Mouse (Mus musculus) cerebellum, adult 11 months (tissue): ENCODE data around the gene Glis1.
"Not testable (repeated sequence)": the region's sequence is repeated elsewhere in the genome, so short reads cannot be mapped to it uniquely, and the experiment has no call there.

Experiments used
- DNase-seq: peaks from one replicate; pipeline ENCODE4 v3.0.0; 2022

Gene Glis1

GRCm38 (mm10) chr4:107589046-107589445 is 154.7 kb downstream of the Glis1 start:
- DNase-seq: no peak

DNA sequence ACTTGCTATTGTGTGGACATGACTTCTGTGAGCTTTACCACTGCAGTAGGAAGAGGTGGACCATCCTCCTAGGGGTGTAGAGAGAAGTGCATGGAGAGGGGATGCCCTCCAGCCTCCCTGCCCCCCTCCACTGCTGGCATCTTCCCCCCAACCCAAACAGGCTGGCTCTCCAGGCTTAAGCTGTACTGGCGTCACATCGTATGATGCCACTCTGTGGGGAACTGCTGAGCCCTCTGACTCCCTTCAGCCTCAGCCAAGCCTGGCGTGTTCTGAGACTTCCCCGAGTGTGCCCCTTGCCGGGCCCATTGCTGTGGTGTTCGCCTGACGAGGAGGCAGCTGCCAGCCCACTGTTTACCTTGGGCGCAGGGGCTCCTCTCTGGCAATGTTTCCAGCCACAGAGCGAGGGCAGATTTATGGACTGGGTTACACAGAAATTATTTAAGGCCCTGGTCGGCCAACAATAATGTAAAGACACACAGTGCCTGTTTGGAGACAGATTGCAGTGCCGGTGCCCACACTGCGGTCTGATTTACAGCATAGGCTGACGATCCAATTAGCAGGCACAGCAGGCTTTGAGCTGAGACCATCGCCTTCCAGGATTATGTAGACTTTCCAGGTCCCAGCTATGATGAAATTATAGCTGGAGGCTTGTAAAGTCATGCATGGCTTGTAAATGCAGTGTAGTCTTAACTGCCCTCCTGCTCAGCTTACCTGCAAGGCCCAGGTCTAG is 156.6 kb downstream of the Glis1 start:
- no peak for DNase-seq

- no peak for DNase-seq
These were observed 159.0 kb downstream of the Glis1 start for GRCm38 (mm10) chr4:107593426-107593825.

DNA sequence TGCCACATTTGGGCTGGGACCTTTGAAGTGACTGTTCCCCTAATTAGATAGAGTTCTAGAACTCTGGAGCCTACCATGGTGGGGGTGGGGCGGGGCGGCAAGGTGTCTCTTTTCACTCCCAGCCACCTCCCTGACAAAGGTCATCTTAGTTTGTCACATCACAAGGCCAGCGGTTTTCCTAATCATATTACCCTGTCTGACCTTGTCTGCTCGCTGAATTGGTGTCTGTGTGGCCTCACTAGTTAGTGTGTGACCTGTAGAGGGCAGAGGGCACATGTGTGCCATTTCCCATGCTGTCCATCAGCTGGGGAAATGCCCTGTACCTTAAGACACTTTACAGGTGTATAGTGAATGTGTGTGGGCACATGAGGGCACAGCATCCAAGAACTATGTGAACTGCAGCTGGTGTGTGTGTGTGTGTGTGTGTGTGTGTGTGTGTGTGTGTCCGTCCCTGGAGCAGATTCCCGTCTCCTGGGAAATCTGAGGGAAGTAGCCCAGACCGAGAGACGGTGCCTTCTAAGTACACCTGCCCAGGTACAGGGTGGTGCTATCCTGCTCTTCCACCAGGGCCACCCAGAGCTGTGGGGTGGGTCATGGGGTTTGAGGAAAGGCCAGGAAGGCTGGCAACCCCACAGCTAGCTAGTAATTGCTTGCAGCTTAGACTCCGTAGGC is 163.0 kb downstream of the Glis1 start:
- DNase-seq: no peak

- no peak for DNase-seq
These were observed 163.6 kb downstream of the Glis1 start for GRCm38 (mm10) chr4:107597898-107598580.

DNA sequence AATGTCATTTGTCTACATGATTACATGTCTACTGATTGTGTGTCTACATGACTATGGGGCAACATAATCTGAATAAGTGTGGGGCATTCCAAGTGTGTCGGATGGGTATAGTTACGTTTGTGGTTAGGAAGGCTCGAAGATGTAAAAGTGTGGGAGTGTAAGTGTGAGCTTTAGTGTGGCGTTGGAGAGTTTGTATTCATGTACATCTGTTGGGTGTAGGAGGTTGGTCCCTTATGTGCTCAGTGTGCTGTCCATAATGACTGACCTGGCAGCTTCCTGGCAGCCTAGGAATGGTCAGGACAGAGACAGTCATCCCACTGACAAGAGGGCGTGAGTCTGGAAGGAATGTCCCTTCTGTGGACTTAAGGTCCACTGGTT is 164.2 kb downstream of the Glis1 start:
- not testable (repeated sequence) for DNase-seq

- no peak for DNase-seq
These were observed 167.9 kb downstream of the Glis1 start for GRCm38 (mm10) chr4:107602284-107602683.

DNA sequence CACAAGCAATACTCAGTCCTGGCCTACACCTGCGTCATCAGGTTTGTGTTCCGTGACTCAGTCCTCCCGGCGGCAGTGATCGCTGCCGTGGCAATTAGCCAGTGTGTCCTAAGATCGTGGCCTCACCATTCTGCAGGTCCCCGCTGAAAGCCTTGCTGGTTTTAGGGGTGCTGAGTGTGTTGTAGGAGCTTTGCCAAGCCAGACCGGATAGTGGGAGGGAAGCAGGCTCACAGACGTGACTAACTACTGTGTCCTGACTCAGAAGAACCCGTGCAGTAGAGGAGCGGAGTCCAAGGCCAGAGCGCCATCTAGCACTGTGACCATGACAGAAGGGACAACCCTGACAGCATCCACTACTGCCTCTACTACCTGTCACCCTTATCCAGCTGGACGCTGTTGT is 168.4 kb downstream of the Glis1 start:
- no peak for DNase-seq

DNA sequence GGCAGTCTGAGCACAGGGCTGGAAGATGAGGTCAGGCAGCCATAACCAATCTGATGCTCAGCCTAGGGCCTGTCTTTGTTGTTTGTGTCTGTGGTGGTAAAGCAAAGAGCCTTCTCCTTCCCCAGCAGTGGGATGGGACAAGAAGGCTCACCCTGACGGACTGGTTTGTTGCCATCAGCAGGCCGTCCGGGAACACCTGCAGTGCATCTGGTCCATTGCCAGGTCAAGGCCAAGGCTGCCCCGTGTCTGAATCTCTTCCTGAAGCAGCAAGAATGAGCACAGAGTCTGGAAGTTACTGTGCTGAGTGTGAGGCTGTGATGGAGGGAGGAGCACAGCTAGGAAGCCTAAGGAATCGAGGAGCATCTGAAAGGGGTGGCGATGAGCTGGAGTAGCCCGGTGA is 168.8 kb downstream of the Glis1 start:
- DNase-seq: no peak

DNA sequence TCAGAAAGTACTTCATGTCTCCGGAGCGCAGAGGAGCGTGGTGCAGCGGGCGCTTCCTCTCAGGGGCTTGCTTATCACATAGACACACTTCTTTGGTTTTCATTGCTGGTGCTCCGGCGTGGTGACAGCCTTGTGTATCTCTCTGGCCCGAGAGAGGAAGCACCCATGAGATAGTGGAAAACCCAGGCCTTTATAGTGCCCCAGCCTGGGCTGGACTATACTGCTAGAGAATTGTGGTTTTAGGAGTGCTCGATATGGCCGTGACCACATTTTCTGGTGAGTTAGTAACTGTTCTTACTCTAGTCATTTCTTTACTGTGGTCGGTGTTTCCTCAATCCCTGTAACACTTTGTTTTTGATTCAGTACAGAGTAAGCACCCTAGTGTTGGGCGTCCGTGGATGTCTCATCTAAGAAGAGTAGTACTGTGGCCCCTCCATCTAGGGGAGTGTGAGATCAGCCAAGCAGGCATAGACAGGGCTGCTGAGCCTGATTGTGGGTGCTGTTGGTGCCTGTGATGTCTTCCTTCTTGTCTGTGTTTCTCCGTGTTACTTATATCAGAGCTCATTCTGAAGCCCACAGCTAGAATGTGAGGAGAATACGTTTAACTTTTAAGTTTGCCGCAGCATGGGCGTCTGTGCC is 171.7 kb downstream of the Glis1 start:
- no peak for DNase-seq

GRCm38 (mm10) chr4:107609775-107610174 is 175.4 kb downstream of the Glis1 start:
- no peak for DNase-seq

DNA sequence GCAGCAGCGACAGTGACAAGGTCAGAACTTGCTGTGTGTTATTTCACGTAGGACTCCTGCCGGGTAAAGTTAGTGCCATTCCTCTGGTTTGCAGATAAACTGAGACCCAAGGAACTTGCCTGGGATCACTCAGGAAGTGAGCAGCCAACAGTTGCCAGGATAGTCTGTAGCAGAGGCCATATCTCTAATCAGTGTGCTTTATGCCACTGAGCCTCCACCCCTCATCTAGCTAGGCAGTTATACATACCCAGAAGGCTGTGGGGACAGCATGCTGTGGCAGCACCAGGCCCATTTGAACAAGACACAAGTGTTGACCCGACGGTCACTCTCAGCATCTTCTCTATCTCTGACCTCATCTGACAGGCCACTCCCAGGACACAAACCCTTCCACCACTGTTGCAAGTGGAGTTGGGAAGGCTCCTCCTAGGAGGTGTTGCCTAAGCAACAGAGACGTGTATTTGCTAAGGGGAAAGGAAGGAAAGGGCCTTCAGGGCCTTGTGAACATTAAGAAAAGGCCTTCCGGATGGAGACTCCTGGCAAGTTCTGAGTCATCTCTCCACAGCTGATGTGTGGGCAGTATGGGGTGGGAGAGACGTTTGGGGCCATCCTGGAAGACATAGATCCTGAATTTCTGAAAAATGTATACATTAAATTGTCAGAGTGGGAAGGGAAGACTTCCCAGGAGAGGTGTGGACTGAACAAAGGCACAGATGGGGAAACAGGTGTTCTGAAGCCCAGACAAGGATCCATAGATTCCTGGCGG is 177.7 kb downstream of the Glis1 start:
- no peak for DNase-seq

DNA sequence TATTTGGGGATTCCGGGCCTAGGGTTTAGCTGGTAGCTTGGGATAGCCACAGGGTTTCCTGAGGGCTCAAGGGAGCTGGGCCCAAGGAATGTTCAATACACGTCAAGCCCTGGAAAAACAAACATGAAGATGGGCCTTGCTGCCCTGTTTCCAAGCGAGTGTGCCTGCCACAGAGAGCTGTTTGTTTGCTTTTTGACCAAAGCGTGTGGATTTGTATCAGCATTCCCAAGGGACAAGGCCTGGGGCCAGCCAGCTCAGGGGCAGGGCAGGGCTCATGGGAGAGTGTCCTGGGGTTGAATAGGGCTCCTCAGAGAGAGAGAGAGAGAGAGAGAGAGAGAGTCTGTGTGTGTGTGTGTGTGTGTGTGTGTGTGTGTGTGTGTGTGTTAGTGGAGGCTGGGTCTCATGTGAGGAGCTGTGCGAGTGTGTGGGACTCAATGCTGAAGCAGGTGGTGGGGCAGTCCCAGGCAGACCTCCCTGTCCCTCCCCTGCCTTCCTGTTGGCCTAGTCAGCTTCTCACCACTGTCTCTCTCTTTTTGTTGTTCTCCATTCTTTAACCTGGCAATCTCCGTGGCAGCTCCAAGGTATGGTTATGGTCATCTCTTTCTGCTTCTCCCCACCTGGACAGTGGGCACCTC is 183.3 kb downstream of the Glis1 start:
- DNase-seq: no peak

DNA sequence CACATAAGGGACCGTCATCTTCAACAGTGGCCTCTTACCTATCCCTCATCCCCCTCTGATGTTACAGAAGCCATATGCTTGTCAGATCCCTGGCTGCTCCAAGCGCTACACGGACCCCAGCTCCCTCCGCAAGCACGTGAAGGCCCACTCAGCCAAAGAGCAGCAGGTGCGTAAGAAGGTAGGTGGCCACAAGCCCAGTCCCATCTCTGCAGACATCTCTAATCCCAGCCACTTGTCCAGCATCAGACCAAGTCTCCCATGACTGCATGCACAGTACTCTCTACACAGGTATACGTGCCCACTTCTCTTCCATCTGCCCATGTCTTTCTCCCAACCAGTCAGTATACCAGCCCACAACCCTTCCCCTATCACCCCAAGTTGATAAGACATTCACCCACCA is 185.1 kb downstream of the Glis1 start:
- no peak for DNase-seq

DNA sequence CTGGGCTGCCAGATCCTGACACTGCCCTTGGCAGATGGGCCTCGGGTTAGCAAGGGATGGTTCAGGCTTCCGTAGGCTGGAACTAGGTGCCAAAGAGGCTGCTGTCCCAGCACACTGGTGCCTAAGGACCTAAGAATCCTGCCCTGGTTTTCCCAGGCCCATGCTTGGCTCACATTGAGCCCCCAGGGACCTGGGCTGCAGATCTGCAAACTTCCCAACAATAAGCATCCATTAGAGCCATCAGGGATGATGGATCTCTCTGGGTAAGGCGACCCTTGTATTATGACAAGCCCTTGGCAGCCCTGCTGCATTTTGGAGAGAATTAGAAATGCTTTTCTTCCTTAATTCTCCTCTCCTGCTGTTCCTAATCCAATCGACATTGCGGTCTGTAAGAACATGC is 187.0 kb downstream of the Glis1 start:
- DNase-seq: no peak

DNA sequence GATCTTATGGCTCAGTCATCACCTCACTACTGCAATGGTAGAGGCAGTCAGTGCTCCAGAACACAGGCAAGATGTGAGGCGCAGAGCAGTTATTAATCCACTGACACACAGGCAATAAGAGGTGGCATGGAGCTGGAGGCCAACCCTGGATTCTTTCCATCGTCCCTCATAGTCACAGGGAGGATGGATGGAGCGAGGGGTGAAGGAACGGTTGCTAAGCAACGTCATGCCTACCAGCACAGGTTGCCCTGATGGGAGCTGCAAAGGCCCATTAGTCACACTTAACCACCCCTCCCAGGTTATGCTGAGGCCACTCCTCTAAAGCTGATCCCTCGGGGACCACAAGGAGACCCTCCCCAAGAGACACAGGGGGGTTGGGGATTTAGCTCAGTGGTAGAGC is 187.9 kb downstream of the Glis1 start:
- no peak for DNase-seq

- DNase-seq: no peak
These were observed 189.5 kb downstream of the Glis1 start for GRCm38 (mm10) chr4:107623916-107624315.

- DNase-seq: no peak
These were observed 190.6 kb downstream of the Glis1 start for GRCm38 (mm10) chr4:107624951-107625350.

DNA sequence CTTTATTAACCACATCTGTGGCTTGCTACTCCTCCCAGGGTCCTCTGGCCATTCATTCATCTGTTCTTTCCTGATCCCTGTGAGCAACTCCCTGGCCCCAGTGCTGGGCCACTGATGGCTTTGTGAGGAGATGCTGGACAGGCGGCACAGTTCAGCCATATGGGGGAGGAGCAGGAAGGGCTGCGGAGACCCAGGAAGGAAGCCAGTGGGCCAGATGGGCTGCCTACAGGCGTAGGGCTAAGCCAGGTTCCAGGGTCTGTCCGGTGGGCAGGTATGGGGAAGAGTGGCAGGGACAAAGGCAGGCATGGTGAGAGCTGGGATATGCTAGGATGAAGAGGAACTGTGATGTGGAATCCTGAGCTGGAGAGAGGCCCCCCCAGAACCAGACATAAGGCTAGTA is 193.8 kb downstream of the Glis1 start:
- DNase-seq: peak; percentile 48

DNA sequence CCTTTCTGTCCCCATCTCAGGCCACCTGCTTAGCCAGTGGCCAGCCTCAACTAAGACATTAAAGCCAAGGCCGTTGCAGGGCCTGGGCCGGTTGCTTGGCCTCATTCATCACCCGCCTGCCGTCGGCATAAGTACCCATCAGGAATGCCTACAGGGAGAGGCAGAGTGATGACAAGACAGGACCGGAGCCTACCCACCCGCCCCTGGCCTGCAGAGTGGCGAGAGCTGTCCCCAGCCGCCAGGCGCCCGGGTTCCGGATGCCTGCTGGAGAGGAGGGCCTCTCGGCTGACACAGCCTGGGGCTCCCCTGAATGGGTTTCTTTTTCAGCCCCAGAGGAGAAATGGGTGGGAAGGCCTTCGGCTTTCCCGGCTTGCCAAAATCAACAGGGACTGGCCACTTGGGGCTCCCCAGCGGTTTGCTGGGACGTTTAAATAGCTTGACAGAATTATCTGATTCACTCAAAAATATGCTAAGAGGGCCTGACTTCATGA is 194.6 kb downstream of the Glis1 start:
- DNase-seq: no peak

DNA sequence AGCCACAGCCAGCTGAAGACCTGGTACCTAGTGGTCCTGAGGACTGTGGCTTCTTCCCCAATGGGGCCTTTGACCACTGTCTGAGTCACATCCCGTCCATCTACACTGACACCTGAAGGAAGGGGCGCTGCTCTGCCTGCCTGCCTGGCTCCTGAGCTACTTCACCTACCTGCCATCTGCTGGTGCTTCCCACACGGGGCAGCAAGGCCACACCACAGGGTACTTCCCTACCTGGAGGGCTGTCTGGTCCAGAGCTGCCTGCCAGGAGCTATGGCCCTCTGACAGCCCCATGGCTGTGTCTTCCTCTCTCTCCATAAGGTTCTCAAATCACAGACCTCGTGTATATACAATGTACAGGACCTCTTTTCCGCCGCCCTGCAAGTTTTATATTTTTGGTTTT is 200.2 kb downstream of the Glis1 start:
- DNase-seq: no peak

- DNase-seq: no peak
These were observed 201.7 kb downstream of the Glis1 start for GRCm38 (mm10) chr4:107636099-107636498.
